Mouse (Mus musculus) liver, postnatal 0 days (tissue): ENCODE results near the gene Adamts14.

Source experiments
- CTCF ChIP-seq: sonication (generic); IDR thresholded peaks from 2 replicates; pipeline ENCODE4 v1.5.1; 2016; ENCODE audit warnings: antibody characterized with exemption, low read depth
- EP300 ChIP-seq: IDR thresholded peaks from 2 replicates; pipeline ENCODE4 v1.6.1; 2016; ENCODE audit warnings: antibody characterized with exemption, low read depth, mild to moderate bottlenecking

DNA sequence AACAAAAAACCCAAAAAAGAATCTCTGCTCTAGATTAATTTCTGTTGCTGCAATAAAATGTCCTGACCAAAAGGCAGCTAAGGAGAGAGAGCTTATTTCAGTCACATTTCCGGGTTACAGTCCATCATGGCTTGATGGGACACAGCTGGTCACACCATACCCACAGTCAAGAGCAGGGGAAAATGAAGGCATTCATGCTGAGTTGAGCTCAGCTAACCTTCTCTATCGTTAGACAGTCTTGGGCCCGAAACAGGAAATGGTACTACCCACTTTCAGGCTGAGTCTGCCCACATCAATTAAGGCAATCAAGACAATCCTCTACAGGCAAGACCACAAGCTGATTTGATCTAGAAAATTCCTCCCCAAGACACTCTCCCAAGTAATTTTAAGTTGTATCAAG is 27.8 kb upstream of the Adamts14 start:
- TF ChIP-seq CTCF (no peak), EP300 (no peak)
